Mouse (Mus musculus) liver, postnatal 0 days (tissue): ENCODE data around the gene Efl1.

Experiments
- CTCF ChIP-seq: sonication (generic); IDR thresholded peaks from 2 replicates; pipeline ENCODE4 v1.5.1; 2016; ENCODE audit warnings: antibody characterized with exemption, low read depth
- EP300 ChIP-seq: IDR thresholded peaks from 2 replicates; pipeline ENCODE4 v1.6.1; 2016; ENCODE audit warnings: antibody characterized with exemption, low read depth, mild to moderate bottlenecking

- TF ChIP-seq CTCF (no peak), EP300 (no peak)
Measured at GRCm38 (mm10) chr7:82733118-82733517, 84.7 kb downstream of the Efl1 start.
